Mouse (Mus musculus): ENCODE data around the gene Ring1.

Ring1 gene

GRCm38 (mm10) chr17:34024317-34024821 lies at the start of gene Ring1:
Gene Ring1, minus strand, starts transcription at chr17:34024680.
- DNase-seq (ENCODE audit: low read depth, low spot score) = no peak

GRCm38 (mm10) chr17:34072091-34072490 lies 47.6 kb upstream of the Ring1 start:
- no peak for DNase-seq (ENCODE audit: low read depth, low spot score)

DNA sequence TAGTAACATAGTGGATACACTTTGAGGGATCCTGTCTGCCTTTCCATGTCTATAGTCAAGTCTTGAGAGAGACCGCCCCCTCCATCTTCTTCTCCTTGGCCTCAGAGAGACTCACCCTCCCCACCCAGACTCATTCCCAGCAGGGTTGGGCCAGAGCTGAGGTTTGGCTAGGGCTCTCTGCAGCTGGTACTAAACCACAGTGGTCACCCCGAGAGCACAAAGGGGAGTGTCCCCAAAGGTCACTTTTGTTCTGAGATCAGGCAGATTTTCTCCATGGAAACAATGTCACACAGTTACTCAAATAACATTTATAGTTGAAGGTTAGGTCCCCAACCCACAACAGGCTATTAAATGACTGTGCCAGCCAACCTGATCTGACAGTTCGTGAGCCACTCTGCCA lies 44.4 kb upstream of the Ring1 start:
- DNase-seq (ENCODE audit: low read depth, low spot score) = no peak

- no peak for DNase-seq (ENCODE audit: low read depth, low spot score)
These were observed 32.7 kb upstream of the Ring1 start for GRCm38 (mm10) chr17:34057224-34057623.

GRCm38 (mm10) chr17:34047404-34048050 lies 23.0 kb upstream of the Ring1 start:
- DNase-seq (ENCODE audit: low read depth, low spot score) = no peak

DNA sequence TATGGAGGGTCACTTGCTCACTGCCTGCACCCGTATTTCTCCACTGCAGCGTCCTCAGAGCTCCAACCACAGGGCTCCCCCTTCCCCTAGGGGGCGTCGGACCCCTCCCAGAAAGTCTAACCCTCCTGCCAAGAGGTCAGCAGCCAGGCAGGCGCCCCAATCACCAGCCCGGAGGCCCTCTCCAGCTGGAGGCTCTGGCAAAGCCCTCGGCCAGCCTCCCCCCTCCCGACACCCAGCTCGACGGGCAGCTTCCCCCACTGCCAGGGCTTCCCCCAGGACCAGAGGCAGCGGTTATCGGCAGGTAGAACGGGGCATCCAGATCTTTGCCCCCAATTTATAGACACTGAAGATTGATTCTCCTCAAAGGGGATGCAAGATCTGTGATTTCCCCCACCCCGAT lies 21.5 kb upstream of the Ring1 start:
- no peak for DNase-seq (ENCODE audit: low read depth, low spot score)

GRCm38 (mm10) chr17:34039562-34040450 lies 15.3 kb upstream of the Ring1 start:
- DNase-seq (ENCODE audit: low read depth, low spot score) = no peak

GRCm38 (mm10) chr17:34038878-34039561 lies 14.5 kb upstream of the Ring1 start, which contains the start of gene Col11a2:
Gene Col11a2, plus strand, starts transcription at chr17:34039437.
- no peak for DNase-seq (ENCODE audit: low read depth, low spot score)

GRCm38 (mm10) chr17:34038440-34038839 lies 14.0 kb upstream of the Ring1 start:
- no peak for DNase-seq (ENCODE audit: low read depth, low spot score)

GRCm38 (mm10) chr17:34037241-34037640 lies 12.8 kb upstream of the Ring1 start:
- no peak for DNase-seq (ENCODE audit: low read depth, low spot score)

DNA sequence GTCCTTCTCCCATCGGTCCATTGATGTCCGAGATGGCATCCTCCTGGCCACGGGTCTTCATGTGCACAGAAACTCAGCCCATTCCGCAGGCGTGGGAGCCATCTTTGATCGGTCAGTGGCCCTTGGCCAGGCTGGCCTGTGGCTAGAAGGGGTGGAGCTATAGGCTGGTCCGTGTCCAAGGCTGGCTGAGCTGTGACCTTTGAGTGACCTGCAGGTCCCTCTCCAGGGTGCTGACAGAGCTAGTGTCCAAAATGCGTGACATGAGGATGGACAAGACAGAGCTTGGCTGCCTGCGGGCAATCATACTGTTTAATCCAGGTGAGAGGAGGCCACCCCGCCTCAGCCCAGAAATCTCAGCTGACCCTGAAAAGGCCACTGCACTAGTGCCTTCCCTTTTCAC lies 12.2 kb upstream of the Ring1 start:
- DNase-seq (ENCODE audit: low read depth, low spot score) = no peak

DNA sequence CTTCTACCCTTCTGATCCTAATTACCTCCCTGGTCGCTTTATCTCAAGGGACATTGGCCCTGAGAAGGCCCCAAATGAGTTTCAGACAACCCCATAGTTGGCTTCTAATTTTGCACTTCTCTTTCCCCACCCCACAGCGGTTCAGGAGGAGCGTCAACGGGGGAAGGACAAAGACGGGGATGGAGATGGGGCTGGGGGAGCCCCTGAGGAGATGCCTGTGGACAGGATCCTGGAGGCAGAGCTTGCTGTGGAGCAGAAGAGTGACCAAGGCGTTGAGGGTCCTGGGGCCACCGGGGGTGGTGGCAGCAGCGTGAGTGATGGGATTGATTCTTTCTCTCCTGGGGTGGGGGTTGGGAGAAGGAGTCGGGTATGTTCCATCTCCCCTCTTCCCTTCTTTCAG lies 11.0 kb upstream of the Ring1 start:
- no peak for DNase-seq (ENCODE audit: low read depth, low spot score)

DNA sequence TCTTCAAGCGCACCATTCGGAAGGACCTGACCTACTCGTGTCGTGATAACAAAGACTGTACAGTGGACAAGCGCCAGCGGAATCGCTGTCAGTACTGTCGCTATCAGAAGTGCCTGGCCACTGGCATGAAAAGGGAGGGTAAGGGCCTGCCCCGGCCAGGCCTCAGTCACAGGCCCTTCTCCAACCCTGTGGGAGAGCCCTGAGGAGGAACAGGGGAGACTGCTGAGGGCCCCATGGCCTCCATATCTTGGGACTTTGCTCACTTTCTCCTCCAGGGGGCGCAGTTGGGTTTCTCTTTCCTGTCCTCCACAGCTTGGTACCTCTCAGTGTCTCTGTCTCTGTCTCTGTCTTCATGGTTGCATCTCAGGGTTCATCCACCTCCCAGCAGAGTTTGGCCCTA lies 9.6 kb upstream of the Ring1 start:
- peak; percentile 71 for DNase-seq (ENCODE audit: low read depth, low spot score)

GRCm38 (mm10) chr17:34033441-34033840 lies 9.0 kb upstream of the Ring1 start:
- DNase-seq (ENCODE audit: low read depth, low spot score) = no peak

GRCm38 (mm10) chr17:34032806-34033205 lies 8.3 kb upstream of the Ring1 start:
- no peak for DNase-seq (ENCODE audit: low read depth, low spot score)

GRCm38 (mm10) chr17:34032174-34032632 lies 7.7 kb upstream of the Ring1 start:
- no peak for DNase-seq (ENCODE audit: low read depth, low spot score)

GRCm38 (mm10) chr17:34031465-34032173 lies 7.1 kb upstream of the Ring1 start, which contains the start of the genes Slc39a7 and Rxrb:
Gene Slc39a7, minus strand, starts transcription at chr17:34031682.
Gene Rxrb, plus strand, starts transcription at chr17:34031812.
- DNase-seq (ENCODE audit: low read depth, low spot score) = peak; percentile 94

- no peak for DNase-seq (ENCODE audit: low read depth, low spot score)
These were observed 6.4 kb upstream of the Ring1 start for GRCm38 (mm10) chr17:34030861-34031326.

DNA sequence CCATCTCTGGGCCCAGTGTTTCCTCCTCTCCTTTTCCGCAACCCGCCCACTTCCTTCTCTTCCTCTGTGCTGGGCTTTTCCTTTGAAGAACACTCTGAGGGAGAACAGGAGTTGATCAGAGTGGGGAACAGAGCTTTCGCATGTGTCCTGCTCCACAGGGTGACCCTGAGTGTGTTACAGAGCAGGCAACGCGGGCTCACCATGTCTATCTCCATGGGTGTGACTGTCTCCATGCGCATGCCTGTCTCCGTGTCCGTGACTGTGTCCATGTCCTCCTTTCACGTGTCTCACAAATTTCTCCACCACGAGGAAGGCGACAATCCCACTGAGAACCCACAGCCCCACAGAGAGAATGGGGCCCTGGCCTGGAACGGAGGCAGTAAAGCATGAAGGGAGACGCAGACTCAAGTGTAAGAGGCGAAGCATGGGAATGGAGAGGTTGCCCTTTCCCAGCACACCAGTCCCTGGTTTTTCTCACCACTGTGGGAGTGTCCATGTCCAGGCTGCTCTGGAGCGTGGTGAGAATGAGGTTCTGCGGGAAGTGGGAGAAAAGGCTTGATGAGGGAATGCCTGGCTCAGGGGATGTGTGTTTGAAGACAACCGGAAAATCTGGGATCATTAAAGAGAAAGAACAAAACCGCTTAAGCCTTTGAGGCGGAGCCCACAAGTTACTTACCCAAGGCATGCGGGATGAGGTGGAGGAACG lies 5.6 kb upstream of the Ring1 start:
- no peak for DNase-seq (ENCODE audit: low read depth, low spot score)

- no peak for DNase-seq (ENCODE audit: low read depth, low spot score)
These were observed 4.8 kb upstream of the Ring1 start for GRCm38 (mm10) chr17:34029150-34029889.

Data from c-Kit-negative CD71-positive TER-119-positive erythroid progenitor cells, embryonic 14.5 days (primary cell).